Mouse (Mus musculus): ENCODE results near the gene Usp25. TPM values are rescaled to one million over a fixed set of nuclear protein-coding genes. Genes with fewer than 3 reads are reported as not detected.

Usp25 gene
- polyA plus RNA-seq, 1 experiment from 2014 or later: 29.9 TPM

DNA sequence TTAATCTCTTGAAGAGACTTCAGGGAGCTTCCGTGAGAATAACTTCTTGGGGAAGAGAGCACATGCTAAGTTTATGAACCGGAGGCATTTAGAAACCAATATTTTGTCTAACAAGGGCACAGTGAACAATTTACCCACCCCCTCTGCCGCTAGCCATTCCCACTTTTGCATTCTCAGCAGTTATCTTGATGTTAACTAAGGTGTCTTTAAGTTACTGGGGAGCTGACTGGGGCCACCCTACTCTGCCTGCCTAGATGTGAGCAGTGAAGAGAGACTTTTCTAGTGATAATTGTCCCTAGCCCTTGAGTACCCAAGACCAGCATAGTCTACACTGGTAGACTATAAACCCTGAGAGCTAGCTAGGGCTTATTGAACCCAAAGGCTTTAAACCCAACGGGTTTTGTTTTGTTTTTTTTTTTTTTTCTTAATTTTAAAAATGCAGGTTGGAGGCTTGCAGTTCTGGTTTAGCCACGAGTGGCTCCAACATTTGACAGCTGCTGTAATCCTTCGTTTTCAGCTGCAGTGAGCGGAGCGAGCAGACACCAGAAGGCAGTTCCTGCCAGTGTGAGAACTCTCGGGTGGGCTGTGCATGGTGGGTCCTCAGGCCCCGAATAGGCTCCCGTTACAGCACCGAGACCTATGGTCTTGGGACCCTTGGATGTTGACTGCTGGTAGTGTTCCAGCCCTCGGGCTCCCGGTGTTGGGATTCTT lies 14.6 kb downstream of the Usp25 start:
- ATAC-seq (replicated peaks; ENCODE audit: insufficient number of reproducible peaks, low FRiP score, low TSS enrichment): no peak
- Histone ChIP-seq H3K36me3 (ENCODE audit: control insufficient read depth, insufficient read depth, low read length) (peaks cover 3% of the 10 kb centered on the region), H3K4me3 (ENCODE audit: low read depth, low read length) (no peak overlapping the region), H3K27ac (ENCODE audit: low read depth, low read length) (peak overlapping the region; percentile 76), H3K9me3 (replicated peaks; ENCODE audit: control insufficient read depth, low read length) (peaks cover 6% of the 10 kb centered on the region), H3K4me1 (ENCODE audit: control insufficient read depth, insufficient read depth, low read length) (peaks cover 36% of the 10 kb centered on the region), H3K27me3 (ENCODE audit: control insufficient read depth, insufficient read depth, low read length) (no peaks in the 10 kb centered on the region), H3K4me2 (peak overlapping the region; percentile 54), H3K9ac (ENCODE audit: low read depth, low read length) (no peak overlapping the region)
- WGBS (ENCODE audit: insufficient replicate concordance): 64% methylated on average over 14 of the region's 14 CpGs

DNA sequence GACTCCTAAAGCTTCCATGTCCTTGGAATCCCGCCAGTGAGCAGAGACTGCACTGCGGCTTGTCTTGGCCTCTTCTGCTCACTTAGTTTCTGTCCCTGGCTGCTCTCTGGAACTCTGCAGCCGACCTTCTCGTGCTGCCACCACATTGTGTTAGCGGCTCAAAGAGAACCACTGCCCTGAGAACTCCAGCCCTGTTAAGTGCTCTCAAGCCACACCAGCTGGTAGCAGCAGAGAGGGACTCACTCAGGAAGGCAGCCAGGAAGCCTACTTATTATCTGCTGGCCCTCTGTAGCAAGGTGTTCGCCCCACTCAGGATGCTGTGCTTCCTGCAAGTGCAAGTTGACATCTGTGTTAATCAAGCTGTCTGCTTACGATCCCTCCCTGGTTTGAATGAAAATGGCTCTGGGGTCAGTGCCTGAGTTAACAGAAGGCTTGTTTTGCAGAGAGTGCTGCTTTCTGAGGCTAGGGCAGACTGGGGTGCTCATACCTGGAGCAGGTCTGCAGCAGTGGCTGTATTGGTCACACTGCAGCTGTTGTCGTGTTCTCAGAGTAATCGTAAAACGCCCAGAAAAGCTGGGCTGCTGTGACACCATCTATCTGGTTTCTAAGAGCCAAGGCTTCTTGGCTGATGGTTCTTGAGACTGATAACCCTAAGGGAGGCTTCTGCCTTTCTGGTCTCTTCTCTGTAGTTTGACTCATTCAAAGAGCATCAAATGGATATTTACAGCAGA lies 15.3 kb downstream of the Usp25 start:
- Histone ChIP-seq H3K9ac (ENCODE audit: low read depth, low read length) (0 out of 2 replicates have a peak overlapping the region, but pooled peaks have one; percentile 12), H3K4me1 (ENCODE audit: control insufficient read depth, insufficient read depth, low read length) (peaks cover 36% of the 10 kb centered on the region), H3K27ac (ENCODE audit: low read depth, low read length) (peak overlapping the region; percentile 76), H3K9me3 (replicated peaks; ENCODE audit: control insufficient read depth, low read length) (peaks cover 6% of the 10 kb centered on the region), H3K27me3 (ENCODE audit: control insufficient read depth, insufficient read depth, low read length) (no peaks in the 10 kb centered on the region), H3K4me3 (ENCODE audit: low read depth, low read length) (no peak overlapping the region), H3K4me2 (peak overlapping the region; percentile 54), H3K36me3 (ENCODE audit: control insufficient read depth, insufficient read depth, low read length) (peaks cover 3% of the 10 kb centered on the region)
- 39% methylated on average over 10 of the region's 10 CpGs for WGBS (ENCODE audit: insufficient replicate concordance)
- no peak for ATAC-seq (replicated peaks; ENCODE audit: insufficient number of reproducible peaks, low FRiP score, low TSS enrichment)

DNA sequence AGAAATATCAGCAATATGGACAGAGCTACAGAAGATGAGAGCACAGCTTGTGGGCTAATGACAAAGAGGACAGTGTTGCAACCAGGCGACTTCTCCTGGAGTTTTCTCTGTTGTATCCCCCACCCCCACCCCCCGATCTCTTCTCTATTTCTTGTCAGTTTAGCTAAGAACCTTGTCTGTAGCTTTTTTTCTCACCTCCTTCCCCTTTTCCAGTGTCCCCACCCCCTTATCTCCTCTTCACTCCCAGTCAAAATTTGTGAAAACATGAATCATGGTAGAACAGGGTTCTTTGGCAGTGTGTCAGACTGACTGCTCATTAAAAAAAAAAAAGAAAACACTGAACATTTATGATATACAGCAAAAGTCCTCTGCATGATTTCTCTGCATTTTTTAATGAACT lies 16.9 kb downstream of the Usp25 start:
- no peaks in the 10 kb centered on the region; the same call in 1 of the 2 replicates for H3K36me3 ChIP-seq (ENCODE audit: control insufficient read depth, insufficient read depth, low read length)
- no peaks in the 10 kb centered on the region for H3K27me3 ChIP-seq (ENCODE audit: control insufficient read depth, insufficient read depth, low read length)
- no peaks in the 10 kb centered on the region for H3K9me3 ChIP-seq (replicated peaks; ENCODE audit: control insufficient read depth, low read length)
- no peak overlapping the region for H3K9ac ChIP-seq (ENCODE audit: low read depth, low read length)
- 44% methylated on average over 2 of the region's 2 CpGs for WGBS (ENCODE audit: insufficient replicate concordance)
- H3K4me2 ChIP-seq: no peak overlapping the region
- no peak overlapping the region for H3K27ac ChIP-seq (ENCODE audit: low read depth, low read length)
- H3K4me1 ChIP-seq (ENCODE audit: control insufficient read depth, insufficient read depth, low read length): peaks cover 36% of the 10 kb centered on the region
- ATAC-seq (replicated peaks; ENCODE audit: insufficient number of reproducible peaks, low FRiP score, low TSS enrichment): no peak
- H3K4me3 ChIP-seq (ENCODE audit: low read depth, low read length): no peak overlapping the region

DNA sequence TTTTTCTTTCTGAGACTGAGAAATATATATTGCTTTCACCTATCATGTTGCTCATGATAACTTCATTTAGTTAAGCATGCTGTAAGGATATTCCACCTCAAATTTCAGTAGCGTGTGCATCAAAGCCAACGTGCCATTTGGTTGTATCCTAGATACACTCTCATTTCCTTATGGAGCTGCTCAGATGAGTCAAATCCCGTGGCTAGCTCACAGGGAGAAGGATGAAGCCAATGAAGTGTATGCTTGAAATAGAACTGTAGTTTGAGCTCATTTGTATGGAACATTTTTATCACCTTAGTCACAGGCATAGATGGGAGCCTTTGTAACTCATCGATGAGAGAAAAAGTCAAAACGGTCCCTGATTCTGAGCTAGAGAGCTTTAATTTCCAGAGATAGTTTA lies 20.8 kb downstream of the Usp25 start:
- Histone ChIP-seq H3K4me2 (no peak overlapping the region), H3K36me3 (ENCODE audit: control insufficient read depth, insufficient read depth, low read length) (no peaks in the 10 kb centered on the region), H3K9me3 (replicated peaks; ENCODE audit: control insufficient read depth, low read length) (no peaks in the 10 kb centered on the region), H3K9ac (ENCODE audit: low read depth, low read length) (no peak overlapping the region), H3K4me3 (ENCODE audit: low read depth, low read length) (no peak overlapping the region), H3K27ac (ENCODE audit: low read depth, low read length) (no peak overlapping the region), H3K4me1 (ENCODE audit: control insufficient read depth, insufficient read depth, low read length) (peaks cover 12% of the 10 kb centered on the region), H3K27me3 (ENCODE audit: control insufficient read depth, insufficient read depth, low read length) (no peaks in the 10 kb centered on the region)
- 83% methylated on average over 5 of the region's 5 CpGs for WGBS (ENCODE audit: insufficient replicate concordance)
- ATAC-seq (replicated peaks; ENCODE audit: insufficient number of reproducible peaks, low FRiP score, low TSS enrichment): no peak

DNA sequence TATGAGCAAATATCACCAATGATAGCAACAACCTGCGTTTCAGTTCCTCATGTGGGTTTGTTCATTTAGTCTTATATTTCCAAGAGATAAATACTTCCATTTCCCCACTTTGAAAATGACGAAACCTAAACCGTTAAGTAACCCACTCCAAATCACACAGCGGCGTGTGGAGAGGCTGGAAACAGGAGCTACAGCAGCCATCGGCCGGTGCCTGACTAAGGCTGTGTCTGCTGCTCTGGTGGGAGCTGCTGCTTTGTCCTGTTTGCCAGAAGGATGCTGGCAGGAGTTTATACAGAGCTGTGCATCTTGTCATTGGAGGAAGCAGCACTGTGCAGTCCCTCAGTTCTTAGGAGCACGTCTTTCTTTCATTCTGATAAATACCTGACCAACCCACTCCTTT lies 21.2 kb downstream of the Usp25 start:
- Histone ChIP-seq H3K36me3 (ENCODE audit: control insufficient read depth, insufficient read depth, low read length) (no peaks in the 10 kb centered on the region), H3K4me2 (no peak overlapping the region), H3K4me3 (ENCODE audit: low read depth, low read length) (no peak overlapping the region), H3K9ac (ENCODE audit: low read depth, low read length) (no peak overlapping the region), H3K4me1 (ENCODE audit: control insufficient read depth, insufficient read depth, low read length) (peaks cover 11% of the 10 kb centered on the region), H3K27me3 (ENCODE audit: control insufficient read depth, insufficient read depth, low read length) (no peaks in the 10 kb centered on the region), H3K27ac (ENCODE audit: low read depth, low read length) (no peak overlapping the region), H3K9me3 (replicated peaks; ENCODE audit: control insufficient read depth, low read length) (no peaks in the 10 kb centered on the region)
- 90% methylated on average over 8 of the region's 8 CpGs for WGBS (ENCODE audit: insufficient replicate concordance)
- no peak for ATAC-seq (replicated peaks; ENCODE audit: insufficient number of reproducible peaks, low FRiP score, low TSS enrichment)

DNA sequence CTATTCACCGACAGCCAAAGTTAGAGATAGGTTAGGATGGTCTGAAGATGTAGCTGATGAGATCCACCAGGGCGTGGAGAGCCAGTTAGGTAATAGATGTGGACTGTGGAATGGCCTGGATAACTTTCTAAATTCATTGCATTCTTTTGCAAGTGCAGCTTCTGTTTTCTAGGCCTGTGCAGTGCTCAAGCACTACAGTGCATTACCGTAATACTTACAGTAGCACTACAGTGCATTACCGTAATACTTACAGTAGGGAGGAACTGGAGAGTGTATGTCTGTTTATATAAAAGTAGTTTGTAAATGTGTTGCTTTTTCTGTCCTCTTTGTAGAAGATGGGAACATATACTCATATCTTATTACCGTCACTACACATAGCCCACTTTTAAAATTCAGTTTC lies 28.1 kb downstream of the Usp25 start:
- H3K36me3 ChIP-seq (ENCODE audit: control insufficient read depth, insufficient read depth, low read length): no peaks in the 10 kb centered on the region
- no peak overlapping the region for H3K4me3 ChIP-seq (ENCODE audit: low read depth, low read length)
- no peak overlapping the region for H3K27ac ChIP-seq (ENCODE audit: low read depth, low read length)
- H3K9me3 ChIP-seq (replicated peaks; ENCODE audit: control insufficient read depth, low read length): no peaks in the 10 kb centered on the region
- H3K4me1 ChIP-seq (ENCODE audit: control insufficient read depth, insufficient read depth, low read length): peaks cover 10% of the 10 kb centered on the region
- H3K4me2 ChIP-seq: no peak overlapping the region
- ATAC-seq (replicated peaks; ENCODE audit: insufficient number of reproducible peaks, low FRiP score, low TSS enrichment): 0 out of 2 replicates have a peak, but pooled peaks have one; percentile 31
- 59% methylated on average over 5 of the region's 5 CpGs for WGBS (ENCODE audit: insufficient replicate concordance)
- H3K9ac ChIP-seq (ENCODE audit: low read depth, low read length): no peak overlapping the region
- no peaks in the 10 kb centered on the region for H3K27me3 ChIP-seq (ENCODE audit: control insufficient read depth, insufficient read depth, low read length)

DNA sequence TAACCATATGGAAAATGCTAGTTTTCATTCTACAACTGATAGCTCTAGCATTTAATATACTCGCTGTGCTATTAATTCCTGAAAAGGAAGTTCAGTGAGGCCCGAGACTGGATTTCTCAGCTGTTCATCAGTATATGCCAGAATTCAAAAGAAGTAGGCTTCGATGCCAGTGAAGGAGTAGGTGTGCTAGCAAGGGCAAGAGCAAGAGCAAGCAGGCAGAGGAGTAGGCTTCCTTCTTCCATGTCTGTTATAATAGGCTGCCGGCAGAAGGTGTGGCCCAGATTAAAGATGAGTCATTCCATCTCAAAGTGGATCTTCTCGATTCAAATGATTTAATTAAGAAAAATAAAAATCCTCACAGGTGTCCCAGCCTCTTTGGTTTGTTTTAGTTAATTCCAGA lies 30.0 kb downstream of the Usp25 start:
- no peak overlapping the region for H3K4me3 ChIP-seq (ENCODE audit: low read depth, low read length)
- no peak overlapping the region for H3K27ac ChIP-seq (ENCODE audit: low read depth, low read length)
- no peak for ATAC-seq (replicated peaks; ENCODE audit: insufficient number of reproducible peaks, low FRiP score, low TSS enrichment)
- 86% methylated on average over 5 of the region's 5 CpGs for WGBS (ENCODE audit: insufficient replicate concordance)
- no peaks in the 10 kb centered on the region for H3K36me3 ChIP-seq (ENCODE audit: control insufficient read depth, insufficient read depth, low read length)
- no peaks in the 10 kb centered on the region for H3K9me3 ChIP-seq (replicated peaks; ENCODE audit: control insufficient read depth, low read length)
- no peak overlapping the region for H3K4me2 ChIP-seq
- H3K9ac ChIP-seq (ENCODE audit: low read depth, low read length): no peak overlapping the region
- H3K4me1 ChIP-seq (ENCODE audit: control insufficient read depth, insufficient read depth, low read length): peaks cover 10% of the 10 kb centered on the region
- no peaks in the 10 kb centered on the region for H3K27me3 ChIP-seq (ENCODE audit: control insufficient read depth, insufficient read depth, low read length)

DNA sequence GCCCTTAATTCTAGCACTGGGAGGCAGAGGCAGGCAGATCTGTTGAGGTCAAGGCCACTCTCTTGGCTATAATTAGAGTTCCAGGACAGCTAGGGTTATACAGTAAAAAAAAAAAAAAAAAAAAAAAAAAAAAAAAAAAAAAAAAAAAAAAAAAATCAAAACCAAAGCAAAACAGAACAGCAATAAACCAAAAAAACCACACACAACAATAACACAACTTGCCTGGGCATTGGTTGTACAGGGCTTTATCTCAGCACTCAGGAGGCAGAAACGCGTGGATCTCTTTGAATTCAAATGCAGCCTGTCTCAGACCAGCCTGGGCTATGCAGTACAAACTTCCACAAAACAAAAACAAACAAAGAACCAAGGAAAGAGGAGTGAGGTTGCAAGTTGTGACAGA lies 40.7 kb downstream of the Usp25 start:
- no peak overlapping the region for H3K4me2 ChIP-seq
- H3K27me3 ChIP-seq (ENCODE audit: control insufficient read depth, insufficient read depth, low read length): no peaks in the 10 kb centered on the region
- H3K4me1 ChIP-seq (ENCODE audit: control insufficient read depth, insufficient read depth, low read length): no peaks in the 10 kb centered on the region
- H3K9ac ChIP-seq (ENCODE audit: low read depth, low read length): no peak overlapping the region
- no peaks in the 10 kb centered on the region for H3K9me3 ChIP-seq (replicated peaks; ENCODE audit: control insufficient read depth, low read length)
- no peak overlapping the region for H3K4me3 ChIP-seq (ENCODE audit: low read depth, low read length)
- no peak for ATAC-seq (replicated peaks; ENCODE audit: insufficient number of reproducible peaks, low FRiP score, low TSS enrichment)
- peaks cover 7% of the 10 kb centered on the region; the same call in 1 of the 2 replicates for H3K36me3 ChIP-seq (ENCODE audit: control insufficient read depth, insufficient read depth, low read length)
- 88% methylated on average over 2 of the region's 2 CpGs for WGBS (ENCODE audit: insufficient replicate concordance)
- no peak overlapping the region for H3K27ac ChIP-seq (ENCODE audit: low read depth, low read length)

Measured in heart, embryonic 11.5 days (tissue).